25 mouse cellular contexts compared by ENCODE assay signal in the genomic region with DNA sequence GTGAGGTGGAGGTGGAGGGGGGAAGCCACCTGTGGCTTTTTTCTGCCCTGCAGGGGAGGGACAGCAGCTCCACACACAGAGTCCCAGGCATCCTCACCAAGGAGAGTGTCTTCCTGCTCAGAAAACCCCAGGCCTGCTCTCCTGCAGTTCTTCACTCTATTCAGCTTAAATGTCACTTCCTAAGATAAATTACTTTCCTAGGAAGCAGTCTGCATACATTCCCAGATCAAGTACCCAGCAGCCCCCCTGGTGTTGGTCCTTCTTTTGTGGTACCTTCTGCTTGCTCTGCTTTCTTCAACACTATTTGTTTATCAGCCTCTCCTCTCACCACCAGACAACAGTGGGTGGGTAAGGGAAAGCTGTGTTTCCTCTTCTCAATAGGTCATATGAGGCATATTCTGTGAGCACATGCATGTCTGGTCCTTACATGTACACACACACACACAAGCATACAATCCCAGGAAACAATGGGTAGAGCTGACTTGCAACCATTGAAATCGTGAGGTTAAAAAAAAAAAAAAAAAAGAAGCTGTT.
DNase-seq lines count a peak whose midpoint lies in the region; ATAC-seq and TF ChIP-seq lines count a peak whose summit lies in the region.
"Had no signal": no experiment of that assay in that cellular context is flagged by ENCODE, and none has a peak within 500 bp of the region (broad histone marks: within the 10 kb centered on the region; RNA-seq: fewer than 3 reads in every experiment).

No protein-coding gene starts in this region.

- peaks cover 36% of the 10 kb centered on the region for H3K79me2 ChIP-seq in MEL (ENCODE audit: control insufficient read depth, insufficient read depth, low read length, poor library complexity)

- no peak for TF ChIP-seq CTCF in ES-Bruce4 (IDR thresholded peaks at IDR 0.05; ENCODE audit: low read depth, low read length)
- no peak for TF ChIP-seq CTCF in MEL (IDR thresholded peaks at IDR 0.05 in 2 of 3, conservative IDR thresholded peaks at IDR 0.05 in 1 of 3; ENCODE audit: control insufficient read depth in 1 of 3, insufficient read depth in 1 of 3, low read depth in 2 of 3, low read length in 3 of 3, poor library complexity in 1 of 3, severe bottlenecking in 1 of 3)
- no peak for TF ChIP-seq CTCF in lung, adult 2 months (IDR thresholded peaks at IDR 0.05; ENCODE audit: insufficient read depth, low read length)

- TF ChIP-seq RAD21 in MEL (IDR thresholded peaks at IDR 0.05; ENCODE audit: low read depth, low read length): no peak

- H3K27me3 ChIP-seq in hindbrain, embryonic 11.5 days (ENCODE audit: control insufficient read depth, insufficient read depth, low read length): no peaks in the 10 kb centered on the region
- no peaks in the 10 kb centered on the region for H3K27me3 ChIP-seq in hindbrain, embryonic 12.5 days
- H3K27me3 ChIP-seq in ES-Bruce4 (ENCODE audit: control insufficient read depth, insufficient read depth, low read length, poor library complexity, severe bottlenecking): no peaks in the 10 kb centered on the region
- H3K27me3 ChIP-seq in MEL (ENCODE audit: control insufficient read depth in 1 of 2, insufficient read depth in 2 of 2, low read length in 2 of 2): no peaks in the 10 kb centered on the region
- H3K27me3 ChIP-seq in liver, embryonic 16.5 days (ENCODE audit: control insufficient read depth, insufficient read depth, low read depth, low read length): no peaks in the 10 kb centered on the region
- H3K27me3 ChIP-seq: embryonic facial prominence, embryonic 15.5 days; hindbrain, embryonic 15.5 days; kidney, embryonic 15.5 days; limb, embryonic 12.5 days; neural tube, embryonic 15.5 days had no signal

- peak; percentile 58 for ATAC-seq in hindbrain, embryonic 11.5 days (ENCODE audit: low FRiP score)
- no peak for ATAC-seq in hindbrain, embryonic 12.5 days (ENCODE audit: low FRiP score)
- no peak for ATAC-seq in liver, embryonic 16.5 days (ENCODE audit: low read depth)
- ATAC-seq: forebrain, embryonic 14.5 days; intestine, embryonic 16.5 days; midbrain, embryonic 16.5 days had no signal

- TF ChIP-seq EP300 in ES-Bruce4 (IDR thresholded peaks at IDR 0.05; ENCODE audit: insufficient read depth, low read depth, low read length) (no peak), MEL (IDR thresholded peaks at IDR 0.05; ENCODE audit: low read depth in 1 of 2, low read length in 2 of 2) (peak in 1 of 2 experiments; percentile 58; a peak in 2 of 4 replicates)

- H3K4me1 ChIP-seq in hindbrain, embryonic 11.5 days (replicated peaks; ENCODE audit: control insufficient read depth, insufficient read depth, low read length): no peaks in the 10 kb centered on the region
- H3K4me1 ChIP-seq in hindbrain, embryonic 12.5 days: peaks cover 9% of the 10 kb centered on the region
- H3K4me1 ChIP-seq in ES-Bruce4 (ENCODE audit: control insufficient read depth, insufficient read depth, low read length) (peaks cover 2% of the 10 kb centered on the region), MEL (ENCODE audit: control insufficient read depth in 1 of 2, insufficient read depth in 2 of 2, low read length in 2 of 2) (peaks cover 39 to 42% of the 10 kb centered on the region in 2 experiments)
- peaks cover 43% of the 10 kb centered on the region for H3K4me1 ChIP-seq in liver, embryonic 16.5 days (ENCODE audit: control insufficient read depth, low read depth, low read length)
- peaks cover 11% of the 10 kb centered on the region for H3K4me1 ChIP-seq in lung, adult 2 months (ENCODE audit: control insufficient read depth, insufficient read depth, low read length)

- no peaks in the 10 kb centered on the region for H3K9me3 ChIP-seq in hindbrain, embryonic 11.5 days (ENCODE audit: control insufficient read depth, low read length)
- no peaks in the 10 kb centered on the region for H3K9me3 ChIP-seq in hindbrain, embryonic 12.5 days (replicated peaks)
- H3K9me3 ChIP-seq in ES-Bruce4 (replicated peaks; ENCODE audit: control insufficient read depth, insufficient read depth, low read length, poor library complexity, severe bottlenecking) (no peaks in the 10 kb centered on the region), MEL (replicated peaks; ENCODE audit: insufficient read depth, low read length) (no peaks in the 10 kb centered on the region)
- H3K9me3 ChIP-seq in liver, embryonic 16.5 days (replicated peaks; ENCODE audit: control insufficient read depth, low read length): no peaks in the 10 kb centered on the region
- H3K9me3 ChIP-seq: embryonic facial prominence, embryonic 15.5 days; hindbrain, embryonic 15.5 days; kidney, embryonic 15.5 days; limb, embryonic 12.5 days; midbrain, embryonic 10.5 days; neural tube, embryonic 15.5 days had no signal

- DNase-seq in hindbrain, embryonic 11.5 days (ENCODE audit: low spot score): no peak
- DNase-seq in MEL (ENCODE audit: low read depth, low spot score): peak; percentile 53
- DNase-seq in lung, adult 2 months: no peak
- DNase-seq in cerebellum, postnatal 25 days: no peak
- DNase-seq: adrenal gland, postnatal 25 days; cerebellum, adult 8-10 months; gastrocnemius, postnatal 10 days; kidney, postnatal 36 days; lung, embryonic 14.5 days; right cerebral cortex, adult 18-20 months; right cerebral cortex, postnatal 4 days; thymus, postnatal 14 days had no signal

- no peak overlapping the region for H3K27ac ChIP-seq in hindbrain, embryonic 11.5 days (ENCODE audit: low read depth, low read length)
- no peak overlapping the region for H3K27ac ChIP-seq in hindbrain, embryonic 12.5 days
- H3K27ac ChIP-seq in ES-Bruce4 (ENCODE audit: insufficient read depth, low read length): 0 out of 2 replicates have a peak overlapping the region, but pooled peaks have one; percentile 9
- H3K27ac ChIP-seq in MEL (ENCODE audit: control insufficient read depth, low read depth, low read length): peak overlapping the region; percentile 99
- H3K27ac ChIP-seq in liver, embryonic 16.5 days (ENCODE audit: low read length): peak overlapping the region; percentile 96
- H3K27ac ChIP-seq: embryonic facial prominence, embryonic 15.5 days; hindbrain, embryonic 15.5 days; kidney, embryonic 15.5 days; limb, embryonic 12.5 days; midbrain, embryonic 10.5 days; neural tube, embryonic 15.5 days had no signal

- TF ChIP-seq POLR2A in ES-Bruce4 (IDR thresholded peaks at IDR 0.05; ENCODE audit: insufficient read depth, low read length) (no peak), MEL (IDR thresholded peaks at IDR 0.05; ENCODE audit: control insufficient read depth in 1 of 2, insufficient read depth in 1 of 2, low read depth in 1 of 2, low read length in 2 of 2, poor library complexity in 1 of 2) (no peak)
- TF ChIP-seq POLR2A in lung, adult 2 months (IDR thresholded peaks at IDR 0.05; ENCODE audit: borderline replicate concordance, extremely low read depth, low read depth, low read length): no peak

- no peak overlapping the region for H3K9ac ChIP-seq in hindbrain, embryonic 11.5 days (ENCODE audit: low read depth, low read length)
- H3K9ac ChIP-seq in hindbrain, embryonic 12.5 days: no peak overlapping the region
- H3K9ac ChIP-seq in ES-Bruce4 (ENCODE audit: low read depth, poor library complexity, severe bottlenecking) (no peak overlapping the region), MEL (ENCODE audit: control insufficient read depth, low read depth, low read length, poor library complexity, severe bottlenecking) (peak overlapping the region; percentile 1)
- peak overlapping the region; percentile 35; the same call in 1 of the 2 replicates for H3K9ac ChIP-seq in liver, embryonic 16.5 days (ENCODE audit: low read depth, low read length)
- H3K9ac ChIP-seq: embryonic facial prominence, embryonic 15.5 days; hindbrain, embryonic 15.5 days; kidney, embryonic 15.5 days; limb, embryonic 12.5 days; lung, embryonic 14.5 days; neural tube, embryonic 15.5 days had no signal

- no peak overlapping the region for H3K4me3 ChIP-seq in hindbrain, embryonic 11.5 days (ENCODE audit: low read depth, low read length)
- no peak overlapping the region for H3K4me3 ChIP-seq in hindbrain, embryonic 12.5 days
- no peak overlapping the region for H3K4me3 ChIP-seq in ES-Bruce4 (ENCODE audit: low read depth, low read length)
- H3K4me3 ChIP-seq in MEL (ENCODE audit: control insufficient read depth in 1 of 2, insufficient read depth in 1 of 2, low read depth in 2 of 2, low read length in 2 of 2): no peak overlapping the region
- no peak overlapping the region for H3K4me3 ChIP-seq in liver, embryonic 16.5 days (ENCODE audit: low read depth, low read length)
- H3K4me3 ChIP-seq in lung, adult 2 months (replicated peaks; ENCODE audit: extremely low read depth, low read depth, low read length): no peak overlapping the region
- H3K4me3 ChIP-seq: embryonic facial prominence, embryonic 15.5 days; hindbrain, embryonic 15.5 days; kidney, embryonic 15.5 days; limb, embryonic 12.5 days; midbrain, embryonic 10.5 days; myocyte; neural tube, embryonic 15.5 days had no signal

- WGBS in hindbrain, embryonic 11.5 days: 30% methylated on average over 1 of the region's 1 CpGs
- WGBS in hindbrain, embryonic 12.5 days: 25% methylated on average over 1 of the region's 1 CpGs
- 40% methylated on average over 1 of the region's 1 CpGs for WGBS in liver, embryonic 16.5 days (ENCODE audit: insufficient replicate concordance)
- WGBS in lung, adult 2 months: 35% methylated on average over 1 of the region's 1 CpGs

- H3K36me3 ChIP-seq in hindbrain, embryonic 11.5 days (ENCODE audit: control insufficient read depth, insufficient read depth, low read length): no peaks in the 10 kb centered on the region
- no peaks in the 10 kb centered on the region for H3K36me3 ChIP-seq in hindbrain, embryonic 12.5 days
- H3K36me3 ChIP-seq in ES-Bruce4 (ENCODE audit: control insufficient read depth, insufficient read depth, low read length, poor library complexity, severe bottlenecking): no peaks in the 10 kb centered on the region
- H3K36me3 ChIP-seq in MEL (ENCODE audit: control insufficient read depth in 1 of 2, insufficient read depth in 2 of 2, low read length in 2 of 2): peaks cover 7 to 50% of the 10 kb centered on the region in 2 experiments
- peaks cover 4% of the 10 kb centered on the region for H3K36me3 ChIP-seq in liver, embryonic 16.5 days (ENCODE audit: control insufficient read depth, insufficient read depth)
- H3K36me3 ChIP-seq: hindbrain, embryonic 15.5 days; neural tube, embryonic 15.5 days had no signal

- no peak overlapping the region for H3K4me2 ChIP-seq in hindbrain, embryonic 11.5 days (replicated peaks; ENCODE audit: low read depth, low read length)
- no peak overlapping the region for H3K4me2 ChIP-seq in hindbrain, embryonic 12.5 days (replicated peaks)
- no peak overlapping the region for H3K4me2 ChIP-seq in liver, embryonic 16.5 days (ENCODE audit: low read depth, low read length)
- H3K4me2 ChIP-seq: embryonic facial prominence, embryonic 15.5 days; hindbrain, embryonic 15.5 days; kidney, embryonic 15.5 days; limb, embryonic 12.5 days; lung, embryonic 14.5 days; neural tube, embryonic 15.5 days had no signal

TF ChIP-seq in MEL, 35 proteins besides CTCF, POLR2A, EP300 and RAD21:
- no peak for TF ChIP-seq TBP (IDR thresholded peaks at IDR 0.05; ENCODE audit: low read depth, low read length)
- TF ChIP-seq ETS1 (IDR thresholded peaks at IDR 0.05; ENCODE audit: low read depth, low read length): peak; percentile 27; the same call in 1 of the 2 replicates

Comparison
In these comparisons a context has a peak if more than half of its experiments do, and no peak if none do; other contexts are left out.
1. H3K27ac ChIP-seq: peak in ES-Bruce4 (single experiment), MEL (single experiment) and liver, embryonic 16.5 days (single experiment); none in hindbrain, embryonic 11.5 days (single experiment) and hindbrain, embryonic 12.5 days (single experiment).
2. H3K9ac ChIP-seq: peak in MEL (single experiment) and liver, embryonic 16.5 days (single experiment); none in hindbrain, embryonic 11.5 days (single experiment), hindbrain, embryonic 12.5 days (single experiment) and ES-Bruce4 (single experiment).